Mouse (Mus musculus) cortical plate, adult 2 months (tissue): ENCODE data around the gene Dio3.

ENCODE experiments used
- CTCF ChIP-seq: fragments of 200-500 bp; IDR thresholded peaks from 2 replicates; pipeline ENCODE4 v1.5.1; 2011; ENCODE audit warnings: mild to moderate bottlenecking, control low read depth, low read length; ENCODE audit not compliant: insufficient read depth; ENCODE audit errors: extremely low read depth
- POLR2A ChIP-seq: fragments of 200-500 bp; IDR thresholded peaks from 2 replicates; pipeline ENCODE4 v1.6.1; 2011; ENCODE audit warnings: mild to moderate bottlenecking, low read length, control low read depth; ENCODE audit not compliant: insufficient read depth; ENCODE audit errors: extremely low read depth

- TF ChIP-seq CTCF (no peak), POLR2A (no peak)
Measured at GRCm38 (mm10) chr12:110298653-110299052, 19.8 kb downstream of the Dio3 start.
